Mouse (Mus musculus): ENCODE measurements around the gene Gm5431.

DNA sequence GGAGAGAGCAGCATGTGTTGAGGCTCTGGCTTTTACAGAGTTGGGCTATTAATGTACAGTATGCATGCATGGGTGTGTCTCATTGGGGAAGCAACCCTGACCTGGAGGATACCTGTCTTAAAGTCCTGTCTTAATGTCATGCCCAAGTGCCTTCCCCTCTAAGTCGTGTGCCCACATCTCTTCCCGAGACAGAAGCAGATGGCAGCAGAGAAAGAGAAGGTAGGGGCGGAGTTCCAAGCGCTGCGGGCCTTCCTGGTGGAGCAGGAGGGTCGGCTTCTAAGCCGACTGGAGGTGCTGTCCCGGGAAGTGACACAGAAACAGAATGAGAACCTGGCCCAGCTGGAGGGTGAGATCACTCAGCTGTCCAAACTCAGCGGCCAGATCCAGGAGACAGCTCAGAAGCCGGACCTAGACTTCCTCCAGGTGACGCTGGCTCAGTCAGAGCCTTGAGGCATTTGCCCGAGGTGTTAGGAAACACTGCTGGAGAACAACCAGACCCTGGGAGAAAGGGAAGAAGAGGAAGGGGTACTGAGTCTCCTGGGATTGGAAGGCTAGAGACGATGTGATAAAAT lies 56.7 kb downstream of the Gm5431 start:
- TF ChIP-seq CTCF (IDR thresholded peaks at IDR 0.05; ENCODE audit: borderline replicate concordance, insufficient read depth, low read depth, low read length) (no peak), POLR2A (IDR thresholded peaks at IDR 0.05; ENCODE audit: borderline replicate concordance, insufficient read depth, low read length) (no peak)

Measured in cerebellum, adult 2 months (tissue).